Mouse (Mus musculus) heart, adult 2 months (tissue): ENCODE data around the gene Baz2a.

Experiments used
- CTCF ChIP-seq: fragments of 200-600 bp; IDR thresholded peaks from 2 replicates; pipeline ENCODE4 v1.8.1; 2022; ENCODE audit warnings: antibody characterized with exemption, mild to moderate bottlenecking, moderate library complexity
- POLR2A ChIP-seq: fragments of 200-500 bp; IDR thresholded peaks from 2 replicates; pipeline ENCODE4 v1.6.1; 2011; ENCODE audit warnings: mild to moderate bottlenecking, low read depth, low read length, control low read depth; ENCODE audit not compliant: insufficient read depth

DNA sequence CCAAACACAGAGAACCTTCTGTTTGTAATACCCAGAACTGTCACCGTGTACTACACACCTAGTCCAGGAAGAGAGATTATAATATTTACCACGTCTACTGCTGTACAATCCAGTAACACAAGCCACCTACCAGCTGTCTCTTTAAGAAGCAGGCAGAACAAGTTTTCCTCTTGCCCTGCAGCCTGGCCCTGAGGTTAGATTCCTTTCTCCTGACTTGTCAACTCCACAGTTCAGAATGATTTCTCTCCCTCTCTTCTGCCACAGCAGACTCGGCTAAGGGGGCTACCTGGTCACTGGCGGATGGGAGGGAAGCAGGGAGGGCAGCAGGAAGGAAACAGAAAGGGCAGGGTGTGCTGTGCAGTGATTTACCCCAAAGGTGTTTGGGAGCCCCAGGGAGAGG lies 52.3 kb downstream of the Baz2a start:
- TF ChIP-seq CTCF (no peak), POLR2A (no peak)
